Mouse (Mus musculus) adipocyte (in vitro differentiated cells): ENCODE data around the gene Tlx2.

ENCODE experiments used
- DNase-seq: peaks from one replicate; pipeline ENCODE4 v3.0.0-alpha.2; 2016; ENCODE audit warnings: low spot score

The Tlx2 gene

GRCm38 (mm10) chr6:83070247-83070310, at the start of gene Tlx2:
Gene Tlx2, minus strand, starts transcription at chr6:83070293.
- DNase-seq = no peak

GRCm38 (mm10) chr6:83119734-83120051, 49.6 kb upstream of the Tlx2 start:
- DNase-seq = no peak

DNA sequence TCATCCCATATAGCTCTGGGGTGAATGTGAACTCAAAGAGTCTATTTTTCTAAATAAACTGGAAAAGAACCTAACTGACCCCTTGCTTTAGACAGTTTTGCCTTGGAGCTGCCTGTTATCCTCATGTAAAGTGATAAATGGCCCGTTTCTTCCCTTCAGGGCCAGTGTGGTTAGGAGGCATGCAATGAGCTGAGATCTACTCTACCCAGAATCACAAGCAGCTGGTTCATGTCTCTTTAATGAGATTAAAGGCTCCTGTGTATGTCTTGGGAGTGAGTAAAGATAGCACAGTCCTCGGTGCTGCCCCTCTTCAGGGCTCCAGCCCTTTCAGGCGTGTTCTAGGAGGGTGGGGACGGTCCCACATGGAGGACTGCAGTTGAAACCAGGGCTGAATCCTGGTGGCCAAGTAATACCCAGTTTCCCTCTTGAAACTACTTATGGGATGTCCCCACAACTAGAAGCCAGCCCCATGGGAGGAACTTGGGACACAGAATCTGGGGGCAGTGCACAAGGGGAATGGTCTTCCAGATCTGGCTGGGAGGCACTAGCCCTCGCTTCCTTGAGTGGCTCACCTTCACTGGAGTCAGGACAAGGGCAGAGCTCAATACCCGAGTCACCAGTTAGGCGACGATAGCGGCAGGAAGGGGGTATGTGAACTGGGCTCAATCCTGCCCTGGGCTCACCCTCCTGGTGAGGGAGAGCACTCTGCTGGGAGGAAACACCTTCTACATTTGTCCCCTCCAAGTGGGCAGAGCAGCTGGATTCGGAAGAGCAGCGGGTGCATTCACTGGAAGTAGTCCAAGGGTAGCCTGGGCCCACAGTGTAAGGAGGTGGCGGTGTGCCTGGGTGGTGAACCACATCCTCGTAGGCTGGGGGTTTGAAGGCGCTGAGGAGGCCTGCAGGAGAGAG, 49.0 kb upstream of the Tlx2 start:
- no peak for DNase-seq

DNA sequence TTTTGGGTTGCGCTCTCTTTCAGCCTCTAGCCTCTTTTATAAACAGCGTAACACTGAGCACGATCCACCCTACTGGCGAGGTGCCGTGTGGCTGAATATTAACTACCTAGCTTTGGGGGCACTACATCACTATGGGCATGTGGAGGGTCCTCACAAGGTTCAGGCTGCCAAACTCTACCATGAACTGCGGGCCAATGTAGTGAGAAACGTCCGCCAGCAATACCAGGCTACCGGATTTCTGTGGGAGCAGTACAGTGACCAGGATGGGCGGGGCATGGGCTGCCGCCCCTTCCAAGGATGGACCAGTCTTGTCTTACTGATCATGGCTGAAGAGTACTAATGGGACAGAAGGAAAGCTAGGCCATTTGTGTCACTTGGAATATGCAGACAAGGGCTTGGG, 48.3 kb upstream of the Tlx2 start:
- no peak for DNase-seq

- DNase-seq = no peak
These were observed 47.5 kb upstream of the Tlx2 start for GRCm38 (mm10) chr6:83117616-83118015.

GRCm38 (mm10) chr6:83117165-83117438, 47.0 kb upstream of the Tlx2 start:
- DNase-seq = no peak

- no peak for DNase-seq
These were observed 46.5 kb upstream of the Tlx2 start for GRCm38 (mm10) chr6:83116373-83117164.

DNA sequence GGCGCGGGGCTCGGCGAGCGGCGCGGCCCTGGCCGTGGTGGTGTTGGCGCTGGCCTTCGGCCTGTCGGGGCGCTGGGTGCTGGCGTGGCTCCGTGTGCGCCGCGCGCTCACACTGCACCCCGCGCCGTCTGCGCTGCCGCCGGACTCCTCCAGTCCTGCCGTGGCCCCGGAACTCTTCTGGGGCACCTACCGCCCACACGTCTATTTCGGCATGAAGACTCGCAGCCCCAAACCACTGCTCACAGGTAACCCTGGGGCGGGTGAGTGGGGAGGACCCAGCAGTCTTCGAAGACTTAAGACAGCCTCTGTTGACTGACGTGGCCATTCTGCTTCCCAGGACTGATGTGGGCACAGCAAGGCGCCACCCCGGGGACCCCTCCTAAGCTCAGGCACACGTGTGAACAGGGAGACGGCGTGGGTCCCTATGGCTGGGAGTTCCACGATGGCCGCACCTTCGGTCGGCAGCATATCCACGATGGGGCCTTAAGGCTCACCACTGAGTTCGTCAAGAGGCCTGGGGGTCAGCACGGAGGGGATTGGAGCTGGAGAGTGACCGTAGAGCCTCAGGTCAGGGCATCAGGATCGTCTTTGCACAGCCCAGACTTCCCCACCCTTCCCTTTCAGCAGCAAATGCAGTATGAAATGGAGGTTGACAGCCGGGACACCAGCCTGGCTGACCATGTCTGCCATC, 45.7 kb upstream of the Tlx2 start:
- no peak for DNase-seq

DNA sequence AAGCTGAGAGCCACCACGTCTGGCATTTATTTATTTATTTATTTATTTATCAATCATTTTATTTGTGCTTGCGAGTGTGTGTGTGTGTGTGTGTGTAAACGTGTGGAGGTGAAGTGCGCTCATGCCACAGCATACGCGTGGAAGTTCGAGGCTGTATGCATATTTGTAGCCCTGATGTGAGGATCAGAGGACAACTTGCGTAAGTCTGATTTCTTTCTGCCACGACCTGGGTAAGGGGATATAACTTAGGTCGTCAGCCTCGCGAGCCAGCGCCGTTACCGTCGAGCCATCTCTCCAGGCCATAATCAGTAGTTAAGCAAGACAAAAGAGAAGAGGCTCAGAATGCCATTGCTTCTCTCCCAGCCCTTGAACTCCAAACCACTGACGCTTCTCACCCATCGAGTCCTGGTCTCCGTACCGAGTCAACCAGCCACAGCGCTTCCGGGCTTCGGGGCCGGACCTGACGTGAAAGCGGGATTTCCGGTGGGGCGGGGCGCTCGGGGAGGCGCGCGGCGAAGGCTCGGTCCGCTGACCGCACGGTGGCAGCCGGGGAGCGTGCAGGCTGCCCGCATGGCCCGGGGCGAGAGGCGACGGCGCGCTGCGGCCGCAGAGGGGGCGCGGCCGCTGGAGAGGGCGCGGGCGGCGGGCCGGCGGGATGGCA, 45.0 kb upstream of the Tlx2 start, which contains the start of gene Mogs:
TSS of gene Mogs (plus strand) at position 486 of the 661 bp plus-strand sequence.
- DNase-seq = peak; percentile 93

GRCm38 (mm10) chr6:83111510-83112136, 41.5 kb upstream of the Tlx2 start:
- DNase-seq = no peak

DNA sequence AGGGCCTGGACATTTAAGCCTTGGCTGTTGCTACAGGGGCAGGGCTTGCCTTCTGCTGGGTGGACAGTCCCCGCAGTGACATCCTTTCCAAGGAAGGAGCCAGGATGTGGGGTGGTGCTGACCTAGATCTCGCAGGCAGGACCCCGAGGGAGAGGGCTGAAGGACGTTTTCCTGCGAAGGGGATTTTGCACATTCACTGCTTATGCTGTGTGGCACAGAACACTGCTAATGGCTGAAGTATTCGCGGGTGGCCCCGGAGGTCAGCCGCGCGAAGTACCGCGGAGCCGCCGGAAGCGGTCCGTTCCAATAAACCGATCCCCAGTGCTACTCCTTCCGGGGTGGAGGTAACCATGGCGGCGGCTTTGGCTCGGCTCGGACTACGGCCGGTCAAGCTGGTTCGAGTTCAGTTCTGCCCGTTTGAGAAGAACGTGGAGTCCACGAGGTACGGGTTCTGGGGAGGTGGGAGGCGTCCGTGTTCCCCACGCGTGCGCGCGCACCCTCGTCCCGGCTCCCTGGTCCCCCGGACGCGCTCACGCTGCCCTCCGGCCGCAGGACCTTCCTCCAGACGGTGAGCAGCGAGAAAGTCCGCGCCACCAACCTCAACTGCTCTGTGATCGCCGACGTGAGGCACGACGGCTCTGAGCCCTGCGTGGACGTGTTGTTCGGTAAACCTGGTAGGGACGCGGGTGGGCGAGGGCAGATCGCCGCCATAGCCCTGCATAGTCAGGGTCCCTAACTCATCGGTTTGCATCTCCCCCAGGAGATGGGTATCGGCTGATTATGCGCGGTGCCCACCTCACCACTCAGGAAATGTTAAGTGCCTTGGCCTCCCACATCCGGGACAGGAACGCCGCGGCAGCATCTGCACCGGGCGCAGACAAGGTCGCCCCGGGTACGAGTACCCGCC, 38.9 kb upstream of the Tlx2 start, which contains the start of gene Mrpl53:
TSS of gene Mrpl53 (plus strand) at position 279 of the 907 bp plus-strand sequence.
- DNase-seq = peak; percentile 86

DNA sequence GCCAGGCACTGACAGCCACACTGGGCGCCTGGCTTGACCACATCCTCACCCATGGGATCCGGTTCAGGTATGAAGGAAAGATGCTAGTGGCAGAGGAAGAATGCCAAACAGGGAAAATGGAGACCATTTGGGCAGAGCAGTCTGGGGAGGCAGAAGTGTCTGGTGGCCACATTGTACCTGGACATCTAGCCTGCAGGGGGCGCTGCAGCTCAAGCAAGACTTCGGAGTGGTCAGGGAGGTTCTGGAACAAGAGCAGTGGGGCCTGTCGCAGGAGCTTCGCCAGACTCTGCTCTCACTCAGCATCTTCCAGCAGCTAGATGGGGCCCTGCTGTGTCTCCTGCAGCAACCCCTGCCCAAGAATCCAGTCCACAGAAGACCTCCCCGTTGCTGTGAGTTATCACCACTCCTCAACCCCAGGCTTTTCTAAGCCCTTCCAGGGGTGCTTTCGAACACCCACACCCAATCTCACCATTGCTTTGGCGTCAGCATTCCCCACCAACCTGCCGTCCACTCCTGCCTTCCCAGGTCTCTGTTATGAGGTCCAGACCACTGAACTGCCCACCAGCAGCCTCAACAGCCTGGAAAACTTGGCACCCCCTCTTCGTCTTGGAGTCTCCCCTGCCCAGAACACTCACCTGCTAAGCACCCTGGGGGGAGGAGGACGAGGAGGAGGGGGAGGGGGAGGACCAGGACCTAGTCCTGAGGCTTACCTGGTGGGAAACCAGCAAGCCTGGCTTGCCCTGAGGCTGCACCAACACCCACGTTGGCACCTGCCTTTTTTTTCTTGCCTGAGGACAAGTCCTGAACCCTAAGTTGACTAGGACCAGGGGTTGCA, 37.7 kb upstream of the Tlx2 start:
- DNase-seq = peak; percentile 80

DNA sequence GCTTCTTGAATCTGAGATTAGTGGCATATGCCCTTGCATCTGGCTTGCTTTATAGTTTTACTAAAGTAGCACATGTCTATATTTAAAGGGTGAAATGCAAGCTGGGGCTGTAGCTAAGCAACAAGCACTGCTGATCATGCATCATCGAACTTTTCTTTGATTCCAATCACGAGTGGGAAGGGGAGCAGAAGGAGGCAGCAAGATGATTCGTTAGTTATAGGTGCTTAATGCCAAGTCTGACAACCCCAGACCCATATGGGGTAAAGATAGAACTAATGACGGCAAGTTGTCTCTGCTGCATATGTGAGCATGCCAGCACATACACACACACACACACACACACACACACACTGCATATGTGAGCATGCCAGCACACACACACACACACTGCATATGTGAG, 34.1 kb upstream of the Tlx2 start:
- DNase-seq = no peak

DNA sequence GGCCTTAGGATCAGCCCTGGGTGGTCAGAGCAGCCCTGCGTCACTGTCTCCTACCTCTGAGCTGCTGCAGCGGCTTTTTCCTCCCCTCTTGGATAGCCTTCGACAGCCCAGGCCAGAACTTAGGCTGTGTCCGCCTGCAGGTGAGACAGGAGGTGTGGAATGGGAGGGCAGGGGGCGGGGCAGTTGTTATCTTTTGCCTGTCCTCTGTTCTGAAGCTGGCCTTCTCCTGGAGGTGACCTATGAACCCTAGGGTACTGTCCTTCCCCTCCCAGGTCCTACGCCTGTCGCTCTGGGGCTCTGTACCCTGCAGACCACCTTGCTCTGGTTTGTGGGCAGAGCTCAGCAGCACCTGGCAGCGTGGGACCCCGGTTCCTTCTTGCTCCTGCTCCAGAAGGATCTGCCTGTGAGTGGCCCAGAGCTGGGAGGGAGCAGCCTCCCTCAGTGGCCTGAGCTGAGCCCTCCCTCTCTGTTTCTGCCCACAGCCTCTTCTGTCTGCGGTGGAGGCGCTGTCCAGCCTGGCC, 33.1 kb upstream of the Tlx2 start:
- DNase-seq = no peak

- peak; percentile 71 for DNase-seq
These were observed 31.8 kb upstream of the Tlx2 start for GRCm38 (mm10) chr6:83101688-83102556.

- peak; percentile 91 for DNase-seq
These were observed 31.2 kb upstream of the Tlx2 start, which contains the start of the genes Ccdc142 and Gm42688 for GRCm38 (mm10) chr6:83101316-83101687. Gene Ccdc142, plus strand, starts transcription at chr6:83101601. Gene Gm42688, plus strand, starts transcription at chr6:83101617.

GRCm38 (mm10) chr6:83098411-83098810, 28.3 kb upstream of the Tlx2 start:
- peak; percentile 52 for DNase-seq

- DNase-seq = no peak
These were observed 25.9 kb upstream of the Tlx2 start for GRCm38 (mm10) chr6:83095968-83096367.
